Mouse (Mus musculus): Measurements from ENCODE around the gene Pdgfd. TPM values are rescaled to one million over a fixed set of nuclear protein-coding genes. Genes with fewer than 3 reads are reported as not detected.

The Pdgfd gene
- polyA plus RNA-seq, 1 experiment from 2014 or later = 6.3 TPM

DNA sequence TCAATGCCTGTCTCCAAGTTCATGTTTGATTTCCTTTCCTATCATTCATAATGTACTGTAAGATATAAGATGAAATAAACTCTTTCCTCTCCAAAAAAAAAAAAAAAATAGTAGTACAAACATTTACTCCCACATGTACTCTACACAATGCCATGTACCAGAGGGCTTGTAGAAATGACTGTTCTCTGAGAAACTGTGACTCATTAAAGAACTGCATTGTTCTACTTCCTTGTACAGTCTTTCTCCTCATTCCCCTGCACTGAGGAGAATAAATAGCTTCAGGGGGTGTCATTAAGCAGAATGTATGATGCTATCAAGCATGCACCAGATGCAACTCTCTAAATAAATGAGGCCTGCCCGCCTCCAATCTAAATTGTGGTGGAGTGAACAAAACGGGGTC lies 130.2 kb downstream of the Pdgfd start:
- H3K27ac ChIP-seq (ENCODE audit: low read depth, low read length) = no peak overlapping the region
- H3K4me1 ChIP-seq (replicated peaks; ENCODE audit: control insufficient read depth, insufficient read depth, low read length) = no peaks in the 10 kb centered on the region
- no peak overlapping the region for H3K9ac ChIP-seq (ENCODE audit: low read depth, low read length)
- no peak overlapping the region for H3K4me3 ChIP-seq (ENCODE audit: low read depth, low read length)
- no peaks in the 10 kb centered on the region for H3K27me3 ChIP-seq (replicated peaks; ENCODE audit: control insufficient read depth, insufficient read depth, low read length)
- TF ChIP-seq CTCF (IDR thresholded peaks at IDR 0.05; ENCODE audit: low read depth) = no peak
- no peak for ATAC-seq
- H3K9me3 ChIP-seq (ENCODE audit: control insufficient read depth) = no peaks in the 10 kb centered on the region
- H3K4me2 ChIP-seq (replicated peaks; ENCODE audit: low read depth) = no peak overlapping the region
- no peaks in the 10 kb centered on the region for H3K36me3 ChIP-seq (ENCODE audit: control insufficient read depth, insufficient read depth)
- 79% methylated on average over 2 of the region's 2 CpGs for WGBS

DNA sequence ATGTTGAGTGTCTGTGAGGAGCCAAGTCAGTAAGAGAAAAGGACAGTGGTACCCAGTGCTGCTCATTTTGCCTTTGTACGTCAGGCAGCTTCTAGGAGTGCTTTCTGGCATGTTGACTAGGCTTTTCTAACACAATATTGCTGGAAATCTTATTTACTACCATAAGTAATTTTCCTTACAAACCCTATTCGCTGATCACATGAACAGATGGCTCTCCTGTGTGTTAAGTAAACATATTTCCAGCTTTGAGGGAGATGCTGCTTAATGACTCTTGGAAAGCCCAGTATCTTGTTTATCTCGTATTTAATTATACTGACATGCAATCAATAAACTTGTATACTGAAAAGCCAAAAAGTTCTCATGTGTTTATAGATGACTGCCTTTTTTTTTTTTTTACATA lies 133.7 kb downstream of the Pdgfd start:
- Histone ChIP-seq H3K4me3 (ENCODE audit: low read depth, low read length) (no peak overlapping the region), H3K36me3 (ENCODE audit: control insufficient read depth, insufficient read depth) (no peaks in the 10 kb centered on the region), H3K9ac (ENCODE audit: low read depth, low read length) (no peak overlapping the region), H3K27ac (ENCODE audit: low read depth, low read length) (no peak overlapping the region), H3K9me3 (ENCODE audit: control insufficient read depth) (no peaks in the 10 kb centered on the region), H3K4me1 (replicated peaks; ENCODE audit: control insufficient read depth, insufficient read depth, low read length) (no peaks in the 10 kb centered on the region), H3K4me2 (replicated peaks; ENCODE audit: low read depth) (no peak overlapping the region), H3K27me3 (replicated peaks; ENCODE audit: control insufficient read depth, insufficient read depth, low read length) (no peaks in the 10 kb centered on the region)
- no peak for TF ChIP-seq CTCF (IDR thresholded peaks at IDR 0.05; ENCODE audit: low read depth)
- ATAC-seq = no peak
- 55% methylated on average over 3 of the region's 3 CpGs for WGBS

- H3K4me3 ChIP-seq (ENCODE audit: low read depth, low read length) = no peak overlapping the region
- no peaks in the 10 kb centered on the region for H3K4me1 ChIP-seq (replicated peaks; ENCODE audit: control insufficient read depth, insufficient read depth, low read length)
- no peak overlapping the region for H3K9ac ChIP-seq (ENCODE audit: low read depth, low read length)
- no peaks in the 10 kb centered on the region for H3K9me3 ChIP-seq (ENCODE audit: control insufficient read depth)
- no peaks in the 10 kb centered on the region for H3K36me3 ChIP-seq (ENCODE audit: control insufficient read depth, insufficient read depth)
- no peak for TF ChIP-seq CTCF (IDR thresholded peaks at IDR 0.05; ENCODE audit: low read depth)
- no peaks in the 10 kb centered on the region for H3K27me3 ChIP-seq (replicated peaks; ENCODE audit: control insufficient read depth, insufficient read depth, low read length)
- H3K27ac ChIP-seq (ENCODE audit: low read depth, low read length) = no peak overlapping the region
- 86% methylated on average over 3 of the region's 3 CpGs for WGBS
- no peak overlapping the region for H3K4me2 ChIP-seq (replicated peaks; ENCODE audit: low read depth)
- no peak for ATAC-seq
Measured at GRCm38 (mm10) chr9:6304590-6304989, 136.2 kb downstream of the Pdgfd start.

GRCm38 (mm10) chr9:6305847-6306246 lies 137.5 kb downstream of the Pdgfd start:
- no peaks in the 10 kb centered on the region for H3K27me3 ChIP-seq (replicated peaks; ENCODE audit: control insufficient read depth, insufficient read depth, low read length)
- no peak for TF ChIP-seq CTCF (IDR thresholded peaks at IDR 0.05; ENCODE audit: low read depth)
- WGBS = 93% methylated on average over 3 of the region's 3 CpGs
- H3K4me3 ChIP-seq (ENCODE audit: low read depth, low read length) = no peak overlapping the region
- no peaks in the 10 kb centered on the region for H3K4me1 ChIP-seq (replicated peaks; ENCODE audit: control insufficient read depth, insufficient read depth, low read length)
- H3K9ac ChIP-seq (ENCODE audit: low read depth, low read length) = no peak overlapping the region
- ATAC-seq = no peak
- H3K9me3 ChIP-seq (ENCODE audit: control insufficient read depth) = no peaks in the 10 kb centered on the region
- no peaks in the 10 kb centered on the region for H3K36me3 ChIP-seq (ENCODE audit: control insufficient read depth, insufficient read depth)
- H3K4me2 ChIP-seq (replicated peaks; ENCODE audit: low read depth) = no peak overlapping the region
- H3K27ac ChIP-seq (ENCODE audit: low read depth, low read length) = no peak overlapping the region

DNA sequence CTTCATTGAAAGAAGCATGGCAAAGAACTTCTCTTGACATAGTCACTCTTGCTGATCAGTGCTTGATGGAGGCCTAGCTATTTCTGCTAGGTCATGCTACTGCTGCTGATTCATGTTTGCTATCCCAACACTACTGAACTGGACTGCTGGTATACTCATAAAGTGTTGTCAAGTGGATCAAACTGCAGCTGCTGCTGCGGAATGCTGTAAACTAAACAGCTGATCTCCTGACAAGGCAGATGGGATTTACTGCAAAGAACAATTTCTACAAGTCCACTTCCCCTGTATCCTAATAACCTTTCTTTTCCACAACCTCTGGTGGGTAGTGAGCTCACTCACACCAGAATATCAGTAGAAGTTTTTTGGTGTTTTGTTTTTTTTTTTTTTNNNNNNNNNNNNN lies 148.7 kb downstream of the Pdgfd start:
- Histone ChIP-seq H3K36me3 (ENCODE audit: control insufficient read depth, insufficient read depth) (no peaks in the 10 kb centered on the region), H3K4me3 (ENCODE audit: low read depth, low read length) (no peak overlapping the region), H3K4me2 (replicated peaks; ENCODE audit: low read depth) (no peak overlapping the region), H3K27me3 (replicated peaks; ENCODE audit: control insufficient read depth, insufficient read depth, low read length) (no peaks in the 10 kb centered on the region), H3K9me3 (ENCODE audit: control insufficient read depth) (no peaks in the 10 kb centered on the region), H3K4me1 (replicated peaks; ENCODE audit: control insufficient read depth, insufficient read depth, low read length) (no peaks in the 10 kb centered on the region), H3K9ac (ENCODE audit: low read depth, low read length) (no peak overlapping the region), H3K27ac (ENCODE audit: low read depth, low read length) (no peak overlapping the region)
- TF ChIP-seq CTCF (IDR thresholded peaks at IDR 0.05; ENCODE audit: low read depth) = no peak
- WGBS = 67% methylated on average over 1 of the region's 1 CpGs
- no peak for ATAC-seq

GRCm38 (mm10) chr9:6325408-6325807 lies 157.0 kb downstream of the Pdgfd start:
- no peaks in the 10 kb centered on the region for H3K27me3 ChIP-seq (replicated peaks; ENCODE audit: control insufficient read depth, insufficient read depth, low read length)
- no peaks in the 10 kb centered on the region for H3K9me3 ChIP-seq (ENCODE audit: control insufficient read depth)
- H3K4me3 ChIP-seq (ENCODE audit: low read depth, low read length) = no peak overlapping the region
- H3K36me3 ChIP-seq (ENCODE audit: control insufficient read depth, insufficient read depth) = no peaks in the 10 kb centered on the region
- H3K9ac ChIP-seq (ENCODE audit: low read depth, low read length) = no peak overlapping the region
- H3K4me2 ChIP-seq (replicated peaks; ENCODE audit: low read depth) = no peak overlapping the region
- H3K4me1 ChIP-seq (replicated peaks; ENCODE audit: control insufficient read depth, insufficient read depth, low read length) = no peaks in the 10 kb centered on the region
- ATAC-seq = no peak
- WGBS = 87% methylated on average over 2 of the region's 2 CpGs
- H3K27ac ChIP-seq (ENCODE audit: low read depth, low read length) = no peak overlapping the region
- TF ChIP-seq CTCF (IDR thresholded peaks at IDR 0.05; ENCODE audit: low read depth) = no peak

GRCm38 (mm10) chr9:6333499-6333898 lies 165.1 kb downstream of the Pdgfd start:
- Histone ChIP-seq H3K27me3 (replicated peaks; ENCODE audit: control insufficient read depth, insufficient read depth, low read length) (no peaks in the 10 kb centered on the region), H3K4me1 (replicated peaks; ENCODE audit: control insufficient read depth, insufficient read depth, low read length) (peaks cover 1% of the 10 kb centered on the region; the same call in 1 of the 2 replicates), H3K27ac (ENCODE audit: low read depth, low read length) (no peak overlapping the region), H3K4me2 (replicated peaks; ENCODE audit: low read depth) (no peak overlapping the region), H3K9ac (ENCODE audit: low read depth, low read length) (no peak overlapping the region), H3K4me3 (ENCODE audit: low read depth, low read length) (no peak overlapping the region), H3K36me3 (ENCODE audit: control insufficient read depth, insufficient read depth) (no peaks in the 10 kb centered on the region), H3K9me3 (ENCODE audit: control insufficient read depth) (no peaks in the 10 kb centered on the region)
- TF ChIP-seq CTCF (IDR thresholded peaks at IDR 0.05; ENCODE audit: low read depth) = no peak
- 63% methylated on average over 1 of the region's 1 CpGs for WGBS
- ATAC-seq = no peak

All from intestine, postnatal 0 days (tissue).